Mouse (Mus musculus): Measurements from ENCODE around the gene Gpatch1. TPM values are rescaled to one million over a fixed set of nuclear protein-coding genes. Genes with fewer than 3 reads are reported as not detected.
A peak's percentile ranks its signal among the peaks of the same experiment; 100 is the strongest.

The Gpatch1 gene
- total and polyA plus RNA-seq, 3 experiments = 13.4 to 27.1 (median 17.3) TPM

GRCm38 (mm10) chr7:35347918-35348700 is 29.9 kb upstream of the Gpatch1 start:
- H3K4me3 ChIP-seq (ENCODE audit: low read depth, low read length) = no peak overlapping the region
- ATAC-seq (ENCODE audit: extremely low read depth, insufficient number of reproducible peaks, low FRiP score, poor library complexity, severe bottlenecking) = no peak
- no peak for TF ChIP-seq GATA2 (IDR thresholded peaks at IDR 0.05; ENCODE audit: borderline replicate concordance, low read depth, low read length)
- H3K27me3 ChIP-seq (ENCODE audit: insufficient read depth, low read length) = no peaks in the 10 kb centered on the region
- no peaks in the 10 kb centered on the region for H3K36me3 ChIP-seq (replicated peaks)
- H3K4me1 ChIP-seq (ENCODE audit: insufficient read depth, low read depth, low read length) = peaks cover 7% of the 10 kb centered on the region; the same call in 1 of the 2 replicates
- no peaks in the 10 kb centered on the region for H3K9me3 ChIP-seq (replicated peaks)
- DNase-seq (ENCODE audit: low spot score) = no peak

GRCm38 (mm10) chr7:35344785-35345330 is 26.6 kb upstream of the Gpatch1 start:
- ATAC-seq (ENCODE audit: extremely low read depth, insufficient number of reproducible peaks, low FRiP score, poor library complexity, severe bottlenecking) (no peak), DNase-seq (ENCODE audit: low spot score) (no peak)
- TF ChIP-seq GATA2 (IDR thresholded peaks at IDR 0.05; ENCODE audit: borderline replicate concordance, low read depth, low read length) = no peak
- Histone ChIP-seq H3K4me3 (ENCODE audit: low read depth, low read length) (no peak overlapping the region), H3K27me3 (ENCODE audit: insufficient read depth, low read length) (peaks cover 12% of the 10 kb centered on the region), H3K36me3 (replicated peaks) (no peaks in the 10 kb centered on the region), H3K9me3 (replicated peaks) (no peaks in the 10 kb centered on the region), H3K4me1 (ENCODE audit: insufficient read depth, low read depth, low read length) (peaks cover 7% of the 10 kb centered on the region; the same call in 1 of the 2 replicates)

GRCm38 (mm10) chr7:35342498-35342897 is 24.3 kb upstream of the Gpatch1 start:
- H3K27me3 ChIP-seq (ENCODE audit: insufficient read depth, low read length) = peaks cover 24% of the 10 kb centered on the region
- DNase-seq (ENCODE audit: low spot score) (no peak), ATAC-seq (ENCODE audit: extremely low read depth, insufficient number of reproducible peaks, low FRiP score, poor library complexity, severe bottlenecking) (no peak)
- 0 out of 2 replicates have a peak, but pooled peaks cover 2% of the 10 kb centered on the region for H3K4me1 ChIP-seq (ENCODE audit: insufficient read depth, low read depth, low read length)
- no peak overlapping the region for H3K4me3 ChIP-seq (ENCODE audit: low read depth, low read length)
- TF ChIP-seq CTCF (IDR thresholded peaks at IDR 0.05; ENCODE audit: low read depth, low read length) = no peak
- no peak for TF ChIP-seq TAL1 (conservative IDR thresholded peaks at IDR 0.05; ENCODE audit: low read depth, low read length)
- no peak for TF ChIP-seq POLR2AphosphoS5 (IDR thresholded peaks at IDR 0.05; ENCODE audit: insufficient replicate concordance, low read depth, low read length)
- TF ChIP-seq GATA1 (IDR thresholded peaks at IDR 0.05; ENCODE audit: borderline replicate concordance, low read length) = no peak
- no peak for TF ChIP-seq GATA2 (IDR thresholded peaks at IDR 0.05; ENCODE audit: borderline replicate concordance, low read depth, low read length)
- H3K9me3 ChIP-seq (replicated peaks) = no peaks in the 10 kb centered on the region
- H3K36me3 ChIP-seq (replicated peaks) = no peaks in the 10 kb centered on the region

GRCm38 (mm10) chr7:35341282-35341681 is 23.0 kb upstream of the Gpatch1 start:
- H3K9me3 ChIP-seq (replicated peaks) = no peaks in the 10 kb centered on the region
- 0 out of 2 replicates have a peak, but pooled peaks cover 2% of the 10 kb centered on the region for H3K4me1 ChIP-seq (ENCODE audit: insufficient read depth, low read depth, low read length)
- no peak overlapping the region for H3K4me3 ChIP-seq (ENCODE audit: low read depth, low read length)
- H3K36me3 ChIP-seq (replicated peaks) = no peaks in the 10 kb centered on the region
- no peak for DNase-seq (ENCODE audit: low spot score)
- ATAC-seq (ENCODE audit: extremely low read depth, insufficient number of reproducible peaks, low FRiP score, poor library complexity, severe bottlenecking) = no peak
- TF ChIP-seq TAL1 (conservative IDR thresholded peaks at IDR 0.05; ENCODE audit: low read depth, low read length) = no peak
- peaks cover 33% of the 10 kb centered on the region for H3K27me3 ChIP-seq (ENCODE audit: insufficient read depth, low read length)

GRCm38 (mm10) chr7:35340196-35340595 is 22.0 kb upstream of the Gpatch1 start:
- no peak overlapping the region for H3K4me3 ChIP-seq (ENCODE audit: low read depth, low read length)
- DNase-seq (ENCODE audit: low spot score) (no peak), ATAC-seq (ENCODE audit: extremely low read depth, insufficient number of reproducible peaks, low FRiP score, poor library complexity, severe bottlenecking) (no peak)
- peaks cover 3% of the 10 kb centered on the region for H3K4me1 ChIP-seq (ENCODE audit: insufficient read depth, low read depth, low read length)
- TF ChIP-seq CTCF (IDR thresholded peaks at IDR 0.05; ENCODE audit: low read depth, low read length) = no peak
- no peak for TF ChIP-seq GATA1 (IDR thresholded peaks at IDR 0.05; ENCODE audit: borderline replicate concordance, low read length)
- no peak for TF ChIP-seq POLR2AphosphoS5 (IDR thresholded peaks at IDR 0.05; ENCODE audit: insufficient replicate concordance, low read depth, low read length)
- no peak for TF ChIP-seq GATA2 (IDR thresholded peaks at IDR 0.05; ENCODE audit: borderline replicate concordance, low read depth, low read length)
- TF ChIP-seq TAL1 (conservative IDR thresholded peaks at IDR 0.05; ENCODE audit: low read depth, low read length) = no peak
- H3K9me3 ChIP-seq (replicated peaks) = no peaks in the 10 kb centered on the region
- peaks cover 44% of the 10 kb centered on the region for H3K27me3 ChIP-seq (ENCODE audit: insufficient read depth, low read length)
- no peaks in the 10 kb centered on the region for H3K36me3 ChIP-seq (replicated peaks)

- TF ChIP-seq POLR2AphosphoS5 (IDR thresholded peaks at IDR 0.05; ENCODE audit: insufficient replicate concordance, low read depth, low read length) = no peak
- TF ChIP-seq CTCF (IDR thresholded peaks at IDR 0.05; ENCODE audit: low read depth, low read length) = no peak
- no peak for TF ChIP-seq GATA2 (IDR thresholded peaks at IDR 0.05; ENCODE audit: borderline replicate concordance, low read depth, low read length)
- TF ChIP-seq TAL1 (conservative IDR thresholded peaks at IDR 0.05; ENCODE audit: low read depth, low read length) = no peak
- no peak for TF ChIP-seq GATA1 (IDR thresholded peaks at IDR 0.05; ENCODE audit: borderline replicate concordance, low read length)
- Histone ChIP-seq H3K4me1 (ENCODE audit: insufficient read depth, low read depth, low read length) (peaks cover 25% of the 10 kb centered on the region), H3K36me3 (replicated peaks) (no peaks in the 10 kb centered on the region), H3K4me3 (ENCODE audit: low read depth, low read length) (peak overlapping the region; percentile 74), H3K27me3 (ENCODE audit: insufficient read depth, low read length) (peaks cover 60% of the 10 kb centered on the region), H3K9me3 (replicated peaks) (no peaks in the 10 kb centered on the region)
- no peak for ATAC-seq (ENCODE audit: extremely low read depth, insufficient number of reproducible peaks, low FRiP score, poor library complexity, severe bottlenecking)
- DNase-seq (ENCODE audit: low spot score) = peak; percentile 15
These were observed 16.6 kb upstream of the Gpatch1 start for GRCm38 (mm10) chr7:35334527-35335452.
